Mouse (Mus musculus): ENCODE data around the gene Pdgfa.
A peak's percentile ranks its signal among the peaks of the same experiment; 100 is the strongest.

Pdgfa gene

GRCm38 (mm10) chr5:138994786-138995720, 2.1 kb downstream of the Pdgfa start:
- DNase-seq (ENCODE audit: low read depth, low spot score): peak; percentile 78

DNA sequence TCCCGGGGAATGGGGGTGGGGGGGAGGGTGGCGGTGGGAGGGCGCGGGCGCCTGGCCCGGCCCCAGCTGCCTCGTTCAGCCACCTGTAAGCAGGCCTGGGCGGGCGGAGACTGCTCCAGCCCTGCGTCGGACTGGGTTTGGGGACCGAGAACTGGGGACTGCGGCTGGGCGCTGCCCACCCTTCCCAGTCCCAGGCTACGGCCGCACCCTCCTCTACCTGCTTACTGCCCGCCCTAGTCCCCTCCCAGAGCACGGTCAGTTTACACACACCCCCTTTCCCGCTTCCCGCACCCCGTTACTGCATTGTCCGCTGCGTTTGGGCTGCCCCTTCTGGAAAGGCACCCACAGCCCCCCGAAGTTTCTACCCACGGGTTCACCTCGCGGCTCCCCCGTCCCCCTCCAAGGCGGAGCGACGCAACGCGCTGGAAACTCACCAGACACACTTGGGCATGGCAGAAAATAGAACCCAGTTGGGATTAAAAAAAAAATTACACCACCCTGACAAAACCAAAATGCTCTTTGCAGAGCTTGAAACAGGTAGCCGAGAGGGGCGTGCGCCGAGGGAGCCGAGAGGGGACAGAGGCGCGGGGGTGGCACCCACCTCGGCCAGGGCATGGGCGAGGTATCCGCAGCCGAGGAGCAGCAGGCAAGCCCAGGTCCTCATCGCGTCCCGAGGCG, 2.9 kb downstream of the Pdgfa start:
- peak; percentile 55 for DNase-seq (ENCODE audit: low read depth, low spot score)

DNA sequence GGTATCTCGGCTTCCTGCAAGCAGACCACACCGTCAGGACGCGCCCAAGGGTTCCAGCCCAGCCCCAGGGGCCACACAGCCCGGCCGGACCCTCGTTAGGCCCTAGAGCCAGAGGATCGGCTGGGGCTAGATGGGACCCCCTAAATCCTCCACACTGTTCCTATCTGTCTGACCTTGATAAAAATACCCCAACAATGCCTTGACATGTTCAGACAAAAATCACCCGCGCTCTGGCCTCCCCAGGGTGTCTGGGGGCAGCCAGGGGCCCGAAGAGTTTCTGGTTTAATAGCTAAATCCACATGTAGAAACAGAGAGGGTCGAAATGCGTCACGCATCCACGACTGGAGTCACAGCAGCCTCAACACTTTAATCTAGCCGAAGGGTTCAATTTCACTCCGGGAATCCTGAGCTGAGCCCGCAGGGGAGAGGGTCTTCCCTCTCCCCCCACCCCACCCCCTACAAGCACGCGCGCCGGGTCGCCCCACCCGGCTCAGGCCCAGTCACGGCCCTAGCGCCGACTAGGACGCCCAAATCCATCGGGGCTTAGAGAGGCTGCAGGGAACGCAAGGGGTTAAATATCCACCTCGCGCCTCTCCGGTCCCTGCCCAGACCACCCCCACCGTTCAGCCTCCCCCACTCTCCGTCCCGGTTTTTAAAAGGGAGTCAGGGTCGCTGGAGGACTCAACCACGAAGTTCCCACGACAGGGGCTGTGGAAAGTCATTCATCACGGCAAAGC, 3.6 kb downstream of the Pdgfa start:
- peak; percentile 55 for DNase-seq (ENCODE audit: low read depth, low spot score)

- peak; percentile 78 for DNase-seq (ENCODE audit: low read depth, low spot score)
These were observed 4.4 kb downstream of the Pdgfa start for GRCm38 (mm10) chr5:138992611-138993370.

GRCm38 (mm10) chr5:138991734-138992133, 5.4 kb downstream of the Pdgfa start:
- no peak for DNase-seq (ENCODE audit: low read depth, low spot score)

GRCm38 (mm10) chr5:138990659-138991380, 6.3 kb downstream of the Pdgfa start:
- peak; percentile 96 for DNase-seq (ENCODE audit: low read depth, low spot score)

DNA sequence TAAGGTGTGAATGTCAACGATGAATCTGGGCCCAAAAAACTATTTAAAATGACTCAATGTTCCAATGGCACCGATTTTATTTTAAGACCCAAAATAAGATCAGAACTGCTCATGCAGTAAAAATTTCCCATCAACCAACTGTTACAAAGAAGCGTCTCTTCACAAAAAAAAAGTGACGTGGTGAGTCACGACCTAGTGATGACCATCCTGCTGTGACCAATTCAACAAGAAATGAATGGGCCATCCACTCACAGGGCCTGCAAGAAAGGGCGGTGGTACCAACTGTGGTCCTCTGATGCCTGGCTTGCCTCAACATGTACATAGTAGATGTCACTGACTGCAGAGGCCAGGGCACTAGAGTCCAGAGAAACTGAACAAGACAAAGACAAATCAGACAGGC, 7.6 kb downstream of the Pdgfa start:
- peak; percentile 82 for DNase-seq (ENCODE audit: low read depth, low spot score)

DNA sequence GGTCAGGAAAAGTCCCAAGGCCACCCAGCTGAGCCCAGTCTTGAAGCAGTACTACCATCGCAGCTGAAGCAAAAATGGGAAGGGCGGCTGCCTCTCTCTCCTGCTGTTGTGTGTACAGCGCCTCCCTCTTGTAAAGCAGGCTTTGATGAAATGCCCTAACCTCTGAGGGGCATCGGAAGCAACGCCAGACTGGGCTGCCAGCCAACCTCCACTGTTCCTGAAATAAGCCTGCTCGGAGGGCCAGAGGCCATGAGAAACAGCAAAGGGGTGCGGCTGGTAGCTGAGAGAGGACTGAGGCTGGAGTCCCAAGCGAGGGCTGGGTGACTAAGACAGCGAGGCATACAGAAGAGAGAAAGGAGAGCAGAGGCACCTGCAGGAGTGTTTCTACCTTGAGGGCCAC, 8.4 kb downstream of the Pdgfa start:
- peak; percentile 22 for DNase-seq (ENCODE audit: low read depth, low spot score)

GRCm38 (mm10) chr5:138987994-138988393, 9.2 kb downstream of the Pdgfa start:
- no peak for DNase-seq (ENCODE audit: low read depth, low spot score)

GRCm38 (mm10) chr5:138981921-138982320, 15.2 kb downstream of the Pdgfa start:
- no peak for DNase-seq (ENCODE audit: low read depth, low spot score)

- DNase-seq (ENCODE audit: low read depth, low spot score): no peak
These were observed 16.6 kb downstream of the Pdgfa start for GRCm38 (mm10) chr5:138980608-138981007.

DNA sequence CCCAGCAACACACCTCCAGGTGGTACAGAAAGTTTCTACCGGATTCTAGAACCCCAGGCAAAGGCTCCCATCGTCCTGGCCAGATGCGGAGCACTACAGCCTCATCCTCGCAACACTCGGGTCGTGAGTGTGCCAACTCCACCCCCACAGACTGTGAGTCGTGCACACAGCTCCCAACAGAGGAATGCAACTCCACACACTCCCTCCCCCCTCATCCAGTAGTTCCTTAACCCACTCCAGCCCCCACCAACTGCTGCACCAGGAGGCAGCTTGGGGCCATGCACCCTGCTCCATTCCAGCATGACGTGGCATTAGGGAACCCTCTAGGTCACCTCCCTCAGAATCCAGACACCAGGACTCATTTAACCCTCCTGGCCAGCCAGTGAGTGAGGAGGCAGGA, 17.3 kb downstream of the Pdgfa start:
- peak; percentile 73 for DNase-seq (ENCODE audit: low read depth, low spot score)

- DNase-seq (ENCODE audit: low read depth, low spot score): no peak
These were observed 19.4 kb downstream of the Pdgfa start for GRCm38 (mm10) chr5:138977759-138978158.

- DNase-seq (ENCODE audit: low read depth, low spot score): no peak
These were observed 22.2 kb downstream of the Pdgfa start for GRCm38 (mm10) chr5:138974911-138975485.

- no peak for DNase-seq (ENCODE audit: low read depth, low spot score)
These were observed 23.7 kb downstream of the Pdgfa start for GRCm38 (mm10) chr5:138973480-138973879.

GRCm38 (mm10) chr5:138971405-138971804, 25.8 kb downstream of the Pdgfa start:
- DNase-seq (ENCODE audit: low read depth, low spot score): no peak

- DNase-seq (ENCODE audit: low read depth, low spot score): peak; percentile 47
These were observed 27.1 kb downstream of the Pdgfa start for GRCm38 (mm10) chr5:138970056-138970490.

GRCm38 (mm10) chr5:138966033-138966724, 31.0 kb downstream of the Pdgfa start:
- no peak for DNase-seq (ENCODE audit: low read depth, low spot score)

DNA sequence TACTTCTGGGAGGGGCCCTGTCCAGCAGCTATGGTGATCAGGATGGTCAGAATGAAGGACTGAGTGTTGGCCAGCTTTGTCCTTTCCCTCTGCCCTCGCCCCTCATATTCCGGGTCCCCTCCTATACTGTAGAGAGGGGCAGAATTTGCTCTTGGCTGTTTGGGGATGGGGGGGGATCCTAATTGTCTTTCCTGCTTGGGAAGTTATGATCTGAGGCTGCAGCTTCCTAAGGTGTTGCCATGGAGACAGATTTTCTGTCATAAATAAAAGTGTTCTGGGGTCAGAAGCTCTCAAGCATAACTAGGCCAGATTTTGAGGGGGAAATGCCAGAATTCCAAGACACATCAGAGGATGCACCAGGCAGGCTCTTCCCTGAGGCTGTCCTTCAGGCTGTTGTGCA, 31.6 kb downstream of the Pdgfa start:
- no peak for DNase-seq (ENCODE audit: low read depth, low spot score)

- DNase-seq (ENCODE audit: low read depth, low spot score): peak; percentile 35
These were observed 40.7 kb downstream of the Pdgfa start for GRCm38 (mm10) chr5:138956427-138956833.
